Mouse (Mus musculus): ENCODE measurements around the gene Purb.
A peak's percentile ranks its signal among the peaks of the same experiment; 100 is the strongest.

Purb gene

DNA sequence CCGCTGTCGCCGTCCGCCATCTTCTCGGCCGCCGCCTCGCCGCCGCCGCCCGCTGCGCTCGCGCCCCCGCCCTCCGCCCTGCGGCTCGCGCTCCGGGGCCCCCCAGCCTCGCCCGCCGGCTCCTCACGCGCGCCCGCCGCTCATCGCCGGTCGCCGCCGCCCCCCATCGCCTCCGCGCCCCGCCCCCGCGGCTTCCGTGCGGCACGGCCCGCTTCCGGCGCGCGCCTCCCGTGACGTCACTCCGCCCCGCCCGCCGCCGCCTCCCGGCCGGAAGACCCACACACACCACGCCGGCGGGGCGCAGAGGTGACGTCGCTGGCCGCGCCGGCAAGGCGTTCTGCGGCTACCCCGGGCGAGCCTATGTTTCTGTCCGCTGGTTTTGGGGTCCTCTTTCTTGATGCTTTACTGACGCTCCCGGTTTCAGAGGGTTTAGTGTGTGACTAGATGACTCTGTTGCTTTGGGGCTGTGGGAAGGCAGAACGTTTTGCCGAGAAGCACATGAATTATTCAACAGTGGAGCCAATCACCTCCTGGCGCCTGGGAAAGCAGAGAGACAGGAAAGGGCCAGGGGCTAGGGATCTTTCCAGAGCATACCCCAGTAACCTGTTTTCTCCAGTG is at the start of gene Purb:
Purb (minus strand) TSS at position 51 of the 618 bp plus-strand sequence.
- DNase-seq = peak; percentile 90 to 98

DNA sequence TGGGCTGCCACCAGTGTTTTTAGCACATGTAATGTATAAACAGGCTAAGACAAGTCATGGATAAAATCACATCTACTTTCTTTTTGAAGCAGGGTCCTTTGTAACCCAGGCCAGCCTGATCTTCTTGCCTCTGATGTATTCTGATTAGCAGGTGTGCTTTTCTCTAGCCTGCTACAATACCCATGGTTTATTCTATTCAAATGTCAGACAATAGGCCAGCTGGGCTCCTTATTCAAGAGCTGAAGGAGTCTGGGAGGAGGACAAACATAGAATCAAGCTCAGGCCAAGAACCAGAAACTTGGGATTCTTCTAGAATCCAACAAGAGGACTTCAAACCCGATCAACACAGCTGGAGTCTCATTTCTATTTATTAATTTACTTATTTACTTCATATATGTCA is 49.5 kb upstream of the Purb start:
- DNase-seq = no peak

DNA sequence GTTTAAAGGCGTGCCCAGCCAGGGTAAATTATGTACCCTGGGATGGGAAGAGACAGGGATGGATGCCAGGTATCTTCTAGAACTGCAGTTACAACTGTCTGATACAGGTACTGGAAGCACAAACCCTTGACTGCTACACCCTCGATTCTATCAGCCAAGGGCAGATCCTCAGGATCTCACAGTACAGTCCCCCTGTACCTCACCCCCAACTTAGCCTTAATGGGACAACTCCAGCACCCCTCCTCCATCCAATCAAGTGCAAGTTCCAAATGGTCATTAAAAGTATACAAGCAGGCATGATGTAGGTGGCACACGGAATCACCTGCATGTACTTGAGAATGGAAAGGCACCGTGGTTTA is 49.1 kb upstream of the Purb start:
- DNase-seq = no peak

DNA sequence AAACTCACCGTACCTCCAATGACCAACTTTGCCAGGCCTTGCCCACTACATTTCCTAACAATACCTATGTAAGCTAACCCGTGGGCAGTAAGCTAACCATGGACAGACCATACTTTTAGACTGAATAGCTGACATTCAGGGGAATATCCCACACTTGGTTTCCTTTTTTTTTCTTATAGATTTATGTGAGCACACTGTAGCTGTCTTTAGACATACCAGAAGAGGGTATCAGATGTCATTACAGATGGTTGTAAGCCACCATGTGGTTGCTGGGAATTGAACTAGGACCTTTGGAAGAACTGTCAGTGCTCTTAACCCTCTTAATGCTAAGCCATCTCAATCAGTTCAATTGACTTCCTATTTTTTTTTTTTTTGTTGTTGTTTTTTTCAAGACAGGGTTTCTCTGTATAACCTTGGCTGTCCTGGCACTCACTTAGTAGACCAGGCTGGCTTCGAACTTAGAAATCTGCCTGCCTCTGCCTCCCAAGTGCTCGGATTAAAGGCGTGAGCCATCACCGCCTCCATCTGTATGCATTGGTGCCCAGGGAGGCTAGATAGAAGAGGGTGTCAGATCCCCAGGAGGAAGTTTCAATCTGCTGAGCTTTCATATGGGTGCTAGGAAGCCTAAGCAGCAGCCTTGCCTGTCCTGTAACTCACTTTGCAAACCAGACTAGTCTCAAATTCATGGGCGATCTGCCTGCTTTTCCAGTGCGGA is 48.6 kb upstream of the Purb start:
- no peak for DNase-seq

DNA sequence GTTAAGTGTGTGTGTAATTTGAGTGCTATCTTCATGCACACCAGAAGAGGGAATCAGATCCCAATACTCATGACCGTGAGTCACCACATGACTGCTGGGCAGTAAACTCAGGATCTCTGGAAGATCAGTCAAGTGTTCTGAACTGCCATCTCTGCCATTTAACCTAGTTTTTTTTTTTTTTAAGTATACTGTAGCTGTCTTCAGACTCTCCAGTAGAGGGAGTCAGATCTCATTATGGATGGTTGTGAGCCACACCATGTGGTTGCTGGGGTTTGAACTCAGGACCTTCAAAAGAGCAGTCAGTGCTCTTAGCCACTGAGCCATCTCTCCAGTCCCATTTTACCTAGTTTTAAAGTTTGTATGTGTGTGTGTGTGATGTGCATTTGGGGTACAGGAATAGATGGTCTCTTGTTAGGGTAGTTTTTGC is 48.0 kb upstream of the Purb start:
- no peak for DNase-seq

DNA sequence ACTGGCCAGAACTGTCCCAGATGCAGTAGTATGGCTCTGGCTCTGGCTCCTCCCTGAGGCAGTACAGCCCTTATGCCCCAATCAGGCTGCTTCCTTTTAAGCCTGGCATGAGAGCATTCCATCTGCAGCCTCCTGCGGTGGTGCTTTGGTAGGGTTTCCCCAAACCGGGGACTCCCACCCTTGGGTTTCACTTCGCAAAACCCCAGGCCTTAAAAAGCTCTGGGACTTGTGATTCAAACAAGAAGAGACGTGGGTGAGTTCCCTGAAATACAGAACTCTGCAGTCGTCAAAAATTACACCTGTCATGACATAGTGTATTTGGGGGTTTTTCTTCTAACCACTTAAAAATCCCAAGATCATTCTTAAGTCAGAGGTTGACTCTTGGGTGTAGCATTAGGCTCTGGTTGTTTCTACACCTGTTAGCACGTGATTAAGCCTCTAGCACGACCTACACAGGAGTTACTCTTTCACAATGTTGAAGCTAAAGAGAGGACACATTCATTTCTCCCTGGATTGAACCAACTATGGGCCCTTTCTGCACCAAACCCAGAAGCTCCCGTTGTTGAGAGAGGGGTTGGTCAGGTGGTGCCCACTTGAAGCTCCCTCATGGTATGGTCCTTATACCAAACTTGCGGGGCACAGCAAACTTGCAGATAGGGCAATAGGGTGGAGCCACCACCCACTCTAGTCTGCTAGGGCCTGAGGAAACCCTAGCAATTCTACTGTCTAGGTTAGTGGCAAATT is 47.2 kb upstream of the Purb start:
- no peak for DNase-seq

DNA sequence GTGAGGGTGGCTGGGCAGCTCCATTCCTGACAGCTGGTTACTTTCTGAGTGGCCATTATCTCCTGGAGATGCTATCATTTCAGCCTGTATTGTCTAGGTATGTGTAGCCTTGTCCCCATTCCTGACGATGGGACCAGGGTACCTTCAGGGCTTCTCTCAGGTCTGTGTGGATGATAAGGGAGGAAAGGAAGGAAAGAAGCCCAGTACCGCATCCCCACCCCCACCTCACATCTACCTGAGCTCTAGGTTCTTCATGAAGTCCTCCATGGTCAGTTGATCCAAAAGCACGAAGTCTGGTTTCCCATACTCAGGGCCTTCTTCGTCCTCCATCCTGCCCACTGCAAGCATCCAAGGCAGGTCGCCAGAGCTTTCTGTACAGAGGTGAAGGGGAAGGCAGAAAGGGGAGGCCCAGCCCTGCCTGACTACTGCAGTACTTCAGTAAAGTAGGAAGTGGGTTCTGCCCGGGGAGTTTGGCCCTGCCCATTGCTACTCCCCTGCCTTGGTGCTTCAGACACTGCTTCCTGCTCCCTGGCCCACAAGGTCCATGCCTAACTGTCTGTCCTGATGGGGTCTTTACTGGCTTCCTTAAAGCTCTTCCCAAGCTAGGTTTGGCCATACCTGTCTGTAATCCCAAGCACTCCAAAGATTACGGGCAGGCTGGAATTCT is 44.9 kb upstream of the Purb start, which contains the start of gene Myo1g:
Myo1g (minus strand) TSS at position 459 of the 667 bp plus-strand sequence.
- DNase-seq = no peak

DNA sequence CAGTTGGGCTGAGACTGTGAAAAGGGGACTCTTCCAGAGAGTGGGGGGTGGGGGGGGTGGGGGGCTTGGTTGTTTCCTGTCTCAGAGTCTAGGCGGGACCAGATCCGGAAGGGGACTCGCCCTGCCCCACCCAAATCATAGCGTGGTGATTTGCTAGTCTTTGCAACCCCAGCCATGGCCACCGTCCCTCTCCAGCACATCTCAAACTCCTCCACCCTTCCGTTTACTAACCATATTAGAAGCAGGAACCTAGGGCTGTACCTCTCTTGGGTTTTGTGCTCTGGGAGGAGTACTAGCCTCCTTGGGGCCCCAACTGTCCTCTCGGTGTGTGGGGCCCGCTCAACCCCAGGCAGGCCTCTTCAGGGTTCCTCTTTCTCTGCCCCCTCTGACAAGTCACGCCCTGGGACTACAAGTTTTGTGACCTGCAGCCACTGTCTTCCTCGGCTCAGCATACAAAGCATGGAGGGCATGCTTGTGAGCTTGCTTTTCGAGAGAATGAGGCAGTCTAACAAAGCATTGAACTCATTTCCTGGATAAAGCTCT is 43.8 kb upstream of the Purb start:
- no peak for DNase-seq

DNA sequence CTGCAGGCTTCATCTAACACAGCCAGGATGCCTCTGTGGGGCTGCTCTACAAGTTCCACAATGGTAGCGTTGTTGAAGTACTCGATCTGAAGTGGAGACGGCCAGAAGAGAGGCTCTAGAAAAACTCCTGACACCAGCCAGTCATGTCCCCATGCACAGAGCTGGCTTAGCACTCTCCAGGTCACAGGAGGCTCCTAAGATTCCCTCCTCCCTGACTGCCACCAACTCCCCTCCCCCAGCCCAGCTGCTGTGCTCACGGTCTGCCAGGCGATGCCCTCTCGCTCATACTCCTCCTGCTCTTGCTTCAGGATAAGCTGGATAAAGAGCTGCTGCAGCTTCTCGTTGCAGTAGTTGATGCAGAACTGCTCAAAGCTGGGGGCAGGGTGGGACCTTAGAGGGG is 39.1 kb upstream of the Purb start:
- DNase-seq = no peak

DNA sequence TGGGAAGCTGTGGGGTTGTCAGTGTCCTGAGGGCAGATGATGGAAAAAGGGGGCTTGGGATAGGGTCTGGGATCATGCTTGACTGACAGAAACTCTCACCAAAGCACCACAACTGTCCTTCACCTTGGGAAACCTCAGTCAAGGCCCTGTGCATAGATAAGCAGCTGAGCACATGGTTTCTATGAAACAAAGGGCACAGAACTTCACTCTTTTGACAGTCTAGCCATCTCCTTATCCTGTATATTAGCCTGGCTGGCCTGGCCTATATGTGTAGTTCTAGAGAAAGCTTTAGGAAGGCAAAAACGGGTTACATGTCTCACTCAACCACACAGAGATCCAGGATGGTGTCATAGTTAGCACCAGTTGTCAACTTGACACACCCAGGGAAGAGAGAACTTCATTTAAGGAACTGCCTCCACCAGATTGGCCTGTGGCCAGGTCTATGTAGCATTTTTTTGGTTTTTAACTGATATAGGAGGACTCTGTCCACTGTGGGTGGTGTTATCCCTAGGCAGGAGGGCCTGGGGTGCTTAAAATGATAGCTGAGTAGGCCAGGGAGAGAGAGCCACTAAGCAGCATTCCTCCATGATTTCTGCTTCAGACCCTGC is 32.7 kb upstream of the Purb start:
- no peak for DNase-seq

DNA sequence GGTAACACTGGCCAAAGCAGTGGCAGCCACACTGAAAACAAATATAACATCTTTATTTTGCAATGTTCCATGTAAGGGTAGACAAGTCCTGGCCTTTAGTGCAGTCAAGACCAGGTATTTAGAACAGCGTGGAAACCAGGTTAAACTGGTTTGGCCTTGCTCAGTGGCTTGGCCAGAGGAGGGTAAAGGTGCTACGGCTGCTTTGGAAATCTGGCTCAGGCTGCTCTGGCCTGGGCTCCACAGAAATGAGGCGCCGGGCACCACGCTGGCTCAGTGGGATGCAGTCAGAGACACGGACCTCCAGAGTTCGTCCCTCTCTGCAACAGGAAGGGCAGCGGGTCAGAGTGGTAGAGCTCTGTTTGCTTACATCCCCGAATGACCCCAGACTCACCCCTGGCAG is 30.8 kb upstream of the Purb start:
- no peak for DNase-seq

DNA sequence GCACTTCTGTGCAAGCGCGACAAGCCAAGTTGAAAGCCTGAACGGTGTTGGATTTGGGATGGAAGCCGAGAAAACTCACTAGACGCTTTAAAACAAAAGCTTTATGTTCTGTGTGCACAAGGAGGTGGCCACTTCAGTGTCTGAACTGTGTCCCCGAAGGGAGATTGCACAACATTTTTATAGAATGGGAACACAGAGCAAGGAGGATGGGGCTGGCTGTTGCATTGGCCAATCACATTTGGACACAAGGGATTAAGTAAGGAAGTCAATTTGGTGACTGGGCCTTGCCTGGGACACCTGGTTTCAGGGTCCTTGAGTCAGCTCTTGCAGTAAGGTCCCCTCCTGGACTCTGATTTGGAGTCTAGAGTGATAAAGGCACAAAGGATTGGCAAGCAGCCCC is 29.0 kb upstream of the Purb start:
- no peak for DNase-seq

DNA sequence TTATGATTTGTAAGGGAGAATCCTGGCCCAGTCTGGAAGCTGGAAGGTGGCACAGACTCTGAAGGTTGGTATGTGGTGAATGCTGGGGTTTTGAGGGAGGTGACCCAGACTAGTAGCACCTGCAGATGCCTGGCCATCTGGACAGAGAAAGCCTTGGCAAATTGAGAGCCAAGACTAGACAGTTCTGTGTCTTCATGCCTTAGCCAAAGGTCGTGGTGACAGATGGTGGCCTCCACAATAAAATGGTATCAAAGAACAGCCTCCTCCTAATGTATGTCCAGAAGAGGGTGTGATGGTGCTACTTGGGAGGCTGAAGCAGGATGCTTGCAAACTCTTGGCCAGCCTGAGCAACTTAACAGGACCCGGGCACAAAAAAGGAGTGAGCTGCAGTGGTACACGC is 28.5 kb upstream of the Purb start:
- DNase-seq = peak; percentile 80 to 89

DNA sequence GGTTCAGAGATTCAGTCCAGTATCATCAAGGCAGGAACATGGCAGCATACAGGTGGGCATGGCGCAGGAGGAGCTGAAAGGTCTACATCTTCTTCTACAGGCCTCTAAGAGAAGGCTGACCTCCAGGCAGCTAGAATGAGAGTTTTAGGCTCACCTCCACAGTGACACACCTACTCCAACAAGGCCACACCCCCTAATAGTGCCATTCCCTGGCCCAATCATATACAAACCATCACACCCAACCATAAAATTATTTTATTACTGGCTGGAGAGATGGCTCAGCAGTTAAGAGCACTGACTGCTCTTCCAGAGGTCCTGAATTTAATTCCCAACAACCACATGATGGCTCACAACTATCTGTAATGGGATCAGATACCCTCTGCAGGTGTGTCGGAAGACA is 26.8 kb upstream of the Purb start:
- no peak for DNase-seq

DNA sequence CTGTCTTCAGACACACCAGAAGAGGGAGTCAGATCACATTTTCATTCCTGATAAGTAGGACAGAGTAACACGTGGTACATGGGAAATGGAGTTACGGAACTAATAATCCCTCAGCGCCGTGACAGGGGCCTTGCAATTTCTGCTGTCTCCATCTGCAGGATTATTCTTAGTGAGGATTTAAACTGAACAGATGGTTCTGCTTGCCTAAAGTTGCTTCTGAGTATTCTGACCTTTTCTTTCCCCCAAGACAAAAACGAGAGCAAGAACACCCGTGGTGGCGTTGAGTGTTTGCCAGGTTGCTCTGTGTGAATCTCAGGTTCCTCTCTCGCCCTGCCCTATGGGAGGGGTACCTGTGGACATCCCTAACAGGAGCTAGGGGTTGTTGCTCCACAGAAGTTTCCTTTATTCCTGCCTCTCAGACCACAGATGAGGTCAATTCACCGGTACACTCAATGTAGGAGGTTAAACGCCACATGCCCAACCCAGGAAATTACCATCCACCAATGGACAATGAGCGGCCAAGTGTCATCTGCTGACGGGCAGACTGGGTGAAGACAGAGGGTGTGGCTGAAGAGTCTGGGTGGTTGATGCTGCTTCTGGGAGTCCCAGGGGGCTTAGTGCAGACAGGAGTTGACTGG is 21.7 kb upstream of the Purb start:
- DNase-seq = peak; percentile 53 to 61

DNA sequence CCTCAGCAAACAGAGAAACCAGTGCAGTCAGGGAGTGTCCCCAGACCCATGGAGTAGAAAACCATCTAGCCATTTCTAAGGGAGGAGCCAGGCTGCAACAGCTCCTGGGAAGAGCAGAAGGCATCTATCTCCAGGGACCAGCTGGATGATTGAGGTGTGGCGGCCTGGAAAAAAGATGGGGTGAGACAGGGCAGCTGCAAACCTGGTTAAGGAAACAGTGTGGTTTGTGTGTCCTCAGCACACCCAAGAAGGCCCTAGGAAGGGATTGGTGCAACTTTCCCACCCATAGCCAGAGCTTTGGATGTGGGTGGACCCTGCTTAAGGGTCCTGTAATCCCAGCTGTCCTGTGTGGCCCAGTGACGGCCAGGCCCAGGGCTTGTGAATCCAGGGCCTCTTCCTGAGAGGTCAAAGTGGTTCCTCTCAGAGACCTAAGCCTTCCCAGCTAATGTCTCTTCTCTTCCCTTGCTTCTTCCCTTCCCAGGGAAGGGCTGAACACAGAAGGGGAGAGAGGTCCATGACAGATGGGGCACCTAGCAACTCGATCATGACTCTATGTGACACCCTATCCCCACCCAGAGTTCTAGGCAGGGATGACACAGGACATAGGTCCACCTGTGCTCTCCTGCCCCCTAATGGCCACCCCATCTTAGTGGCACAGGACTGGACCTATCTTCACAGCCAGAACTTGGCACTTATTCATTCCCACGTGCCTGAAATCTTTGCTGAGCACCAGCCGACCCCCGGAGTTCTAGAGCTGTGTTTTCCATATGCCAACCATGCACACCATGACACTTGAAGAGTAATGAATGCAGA is 14.2 kb upstream of the Purb start:
- peak; percentile 65 to 68 for DNase-seq

DNA sequence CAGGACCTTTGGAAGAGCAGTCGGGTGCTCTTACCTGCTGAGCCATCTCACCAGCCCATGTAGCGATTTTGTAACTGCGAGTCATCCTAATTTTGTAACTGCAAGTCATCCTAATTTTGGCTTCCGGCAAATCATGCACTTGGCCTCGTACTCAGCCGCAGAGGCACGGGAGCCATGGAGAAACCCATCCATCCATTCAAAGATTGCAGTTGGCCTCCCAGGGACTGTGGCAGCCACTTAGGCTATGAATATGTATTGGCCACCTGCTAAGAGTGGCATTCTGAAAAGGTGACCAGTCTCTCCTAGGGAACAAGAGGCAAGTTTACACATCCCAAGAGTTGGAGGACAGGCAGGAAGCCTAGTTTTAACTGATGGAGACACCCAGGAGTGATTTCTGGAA is 13.5 kb upstream of the Purb start:
- DNase-seq = no peak

DNA sequence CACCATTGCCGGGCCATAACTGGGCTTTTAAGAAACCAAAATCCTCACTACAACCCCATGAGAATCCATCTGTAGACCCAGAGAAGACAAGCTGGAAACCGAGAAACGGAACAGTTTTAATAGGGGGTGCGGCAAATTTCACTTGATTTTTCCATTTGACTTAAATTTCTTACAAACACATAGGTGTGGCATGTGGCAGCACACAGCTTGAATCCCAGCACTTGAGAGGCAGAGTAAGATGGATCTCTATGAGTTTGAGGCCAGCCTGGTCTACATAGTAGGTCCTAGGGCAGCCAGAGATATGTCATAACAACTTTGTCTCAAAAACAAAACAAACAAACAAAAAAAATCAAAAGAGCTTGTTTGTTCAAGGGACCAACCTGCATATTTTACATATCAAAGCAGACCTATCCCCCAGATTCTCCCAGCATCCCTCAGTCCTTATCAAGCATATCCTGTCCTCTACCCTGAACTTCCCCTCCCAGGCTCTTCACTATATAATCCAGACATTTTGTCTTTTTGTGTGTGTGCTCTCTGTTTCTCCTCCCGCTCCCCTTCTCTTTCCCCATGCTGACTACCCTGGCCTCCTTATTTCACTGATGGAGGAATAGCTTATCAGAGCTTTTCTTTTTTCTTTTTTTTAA is 12.4 kb upstream of the Purb start:
- no peak for DNase-seq

DNA sequence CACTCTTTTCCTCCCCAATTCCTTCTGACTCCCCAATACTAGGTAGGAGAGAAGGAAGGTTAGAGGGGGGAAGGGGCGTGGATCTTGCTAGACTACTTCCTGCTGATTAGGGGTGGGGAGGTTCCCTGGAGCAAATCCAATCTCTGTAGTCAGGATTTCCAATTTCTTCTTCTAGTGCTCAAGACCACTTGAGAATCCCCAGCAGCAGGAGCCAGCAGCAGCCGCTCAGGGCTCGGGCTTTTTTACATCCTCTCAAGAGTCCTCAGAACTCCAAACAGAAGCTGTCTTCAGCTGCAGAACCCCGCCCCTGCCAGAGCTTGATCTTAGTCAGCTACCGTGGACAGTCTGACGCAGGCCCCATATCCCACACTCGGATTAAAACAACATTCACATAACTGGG is 11.8 kb upstream of the Purb start:
- no peak for DNase-seq

DNA sequence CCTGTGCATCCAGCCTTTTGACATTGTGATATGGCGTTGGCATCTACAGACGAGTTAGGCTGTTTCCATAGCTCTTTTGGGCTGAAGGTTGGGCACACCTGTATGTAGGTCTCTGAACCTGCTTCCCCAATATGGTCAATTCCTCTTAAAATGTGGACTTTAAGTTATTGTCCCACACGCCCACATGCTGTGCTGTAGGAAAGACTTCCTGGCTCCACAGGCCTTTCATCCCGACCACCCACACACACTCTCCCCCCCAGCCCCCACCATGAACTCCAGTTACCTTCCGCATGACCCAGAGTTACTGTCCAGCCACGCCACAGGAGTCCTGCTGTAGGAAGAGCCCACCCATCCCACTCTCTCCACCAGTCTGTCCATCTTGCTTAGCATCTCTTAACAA is 11.2 kb upstream of the Purb start:
- no peak for DNase-seq

All from cerebellum, adult 18-20 months (tissue).